Mouse (Mus musculus) ES-Bruce4 (cell line): ENCODE results near the gene Tmco4. TPM values are rescaled to one million over a fixed set of nuclear protein-coding genes. Genes with fewer than 3 reads are reported as not detected.

Experiments
- H3K27ac ChIP-seq: 2 replicates; pipeline ENCODE4 v1.5.1; 2012; ENCODE audit warnings: low read length, inconsistent platforms; ENCODE audit not compliant: insufficient read depth
- H3K27me3 ChIP-seq: 2 replicates; pipeline ENCODE4 v1.6.1; 2012; ENCODE audit warnings: mild to moderate bottlenecking, low read length, inconsistent platforms; ENCODE audit not compliant: control insufficient read depth, poor library complexity, insufficient read depth, severe bottlenecking
- H3K36me3 ChIP-seq: 2 replicates; pipeline ENCODE4 v1.6.1; 2012; ENCODE audit warnings: inconsistent platforms, mild to moderate bottlenecking, low read length, moderate library complexity; ENCODE audit not compliant: control insufficient read depth, poor library complexity, insufficient read depth, severe bottlenecking
- H3K4me1 ChIP-seq: one replicate; pipeline ENCODE4 v1.8.1; 2011; ENCODE audit warnings: low read length; ENCODE audit not compliant: control insufficient read depth, insufficient read depth
- H3K4me3 ChIP-seq: 2 replicates; pipeline ENCODE4 v1.5.1; 2011; ENCODE audit warnings: low read depth, mild to moderate bottlenecking, low read length
- H3K9ac ChIP-seq: 2 replicates; pipeline ENCODE4 v1.6.1; 2012; ENCODE audit warnings: low read depth, mild to moderate bottlenecking, inconsistent platforms; ENCODE audit not compliant: poor library complexity, severe bottlenecking
- H3K9me3 ChIP-seq: replicated peaks from 2 replicates; pipeline ENCODE4 v1.6.1; 2012; ENCODE audit warnings: mild to moderate bottlenecking, low read length, inconsistent platforms; ENCODE audit not compliant: control insufficient read depth, poor library complexity, insufficient read depth, severe bottlenecking
- CTCF ChIP-seq: IDR thresholded peaks from one replicate; pipeline ENCODE4 v1.8.1; 2011; ENCODE audit warnings: low read depth, low read length
- EP300 ChIP-seq: IDR thresholded peaks from 2 replicates; pipeline ENCODE4 v1.6.1; 2011; ENCODE audit warnings: low read depth, low read length; ENCODE audit not compliant: insufficient read depth
- POLR2A ChIP-seq: IDR thresholded peaks from one replicate; pipeline ENCODE4 v1.8.1; 2011; ENCODE audit warnings: low read length; ENCODE audit not compliant: insufficient read depth
- polyA plus RNA-seq: library from polyadenylated mRNA; stranded (reverse); fragments of >200 nt; gene quantifications from 2 replicates; pipeline ENCODE4 v1.2.4, GENCODE M21; 2011; ENCODE audit warnings: low read depth; ENCODE audit not compliant: missing spikeins, insufficient read depth, insufficient read length

Gene Tmco4
- polyA plus RNA-seq, 1 experiment = 3.9 TPM

GRCm38 (mm10) chr4:139090303-139090940 lies 117.7 kb downstream of the Tmco4 start:
- Histone ChIP-seq H3K27me3 (peaks cover 10% of the 10 kb centered on the region), H3K4me3 (no peak overlapping the region), H3K9me3 (no peaks in the 10 kb centered on the region), H3K9ac (no peak overlapping the region), H3K36me3 (no peaks in the 10 kb centered on the region), H3K27ac (no peak overlapping the region), H3K4me1 (no peaks in the 10 kb centered on the region)
- TF ChIP-seq POLR2A (no peak), CTCF (no peak), EP300 (no peak)

- H3K4me1 ChIP-seq = no peaks in the 10 kb centered on the region
- TF ChIP-seq CTCF (no peak), POLR2A (no peak), EP300 (no peak)
- H3K9me3 ChIP-seq = no peaks in the 10 kb centered on the region
- H3K4me3 ChIP-seq = no peak overlapping the region
- H3K9ac ChIP-seq = no peak overlapping the region
- H3K27me3 ChIP-seq = peaks cover 10% of the 10 kb centered on the region
- H3K27ac ChIP-seq = no peak overlapping the region
- H3K36me3 ChIP-seq = no peaks in the 10 kb centered on the region
Measured at GRCm38 (mm10) chr4:139091066-139091465, 118.4 kb downstream of the Tmco4 start.

- Histone ChIP-seq H3K27me3 (peaks cover 10% of the 10 kb centered on the region), H3K9me3 (no peaks in the 10 kb centered on the region), H3K4me1 (no peaks in the 10 kb centered on the region), H3K4me3 (peak overlapping the region; percentile 51), H3K9ac (peak overlapping the region; percentile 84), H3K36me3 (no peaks in the 10 kb centered on the region), H3K27ac (no peak overlapping the region)
- no peak for TF ChIP-seq POLR2A
- no peak for TF ChIP-seq EP300
- no peak for TF ChIP-seq CTCF
Measured at GRCm38 (mm10) chr4:139091478-139092355, 119.0 kb downstream of the Tmco4 start.

GRCm38 (mm10) chr4:139092356-139093195 lies 119.9 kb downstream of the Tmco4 start, which contains the start of gene Nbl1:
Gene Nbl1, minus strand, starts transcription at chr4:139092993.
- peak within 1 kb of the TSS; percentile 84 for H3K9ac ChIP-seq
- H3K9me3 ChIP-seq = no peaks in the 10 kb centered on the region
- peaks cover 10% of the 10 kb centered on the region for H3K27me3 ChIP-seq
- peak within 1 kb of the TSS; percentile 53 for H3K4me3 ChIP-seq
- no peak for TF ChIP-seq POLR2A
- no peak for TF ChIP-seq CTCF
- no peak for TF ChIP-seq EP300
- H3K36me3 ChIP-seq = no peaks in the 10 kb centered on the region
- H3K27ac ChIP-seq = no peak within 1 kb of the TSS
- no peaks in the 10 kb centered on the region for H3K4me1 ChIP-seq

- no peak overlapping the region for H3K27ac ChIP-seq
Measured at GRCm38 (mm10) chr4:139093196-139093530, 120.5 kb downstream of the Tmco4 start.

More at GRCm38 (mm10) chr4:139093196-139093530, 120.5 kb downstream of the Tmco4 start:
- H3K27me3 ChIP-seq = peaks cover 10% of the 10 kb centered on the region
- H3K4me3 ChIP-seq = peak overlapping the region; percentile 53
- no peaks in the 10 kb centered on the region for H3K36me3 ChIP-seq
- no peaks in the 10 kb centered on the region for H3K9me3 ChIP-seq
- peak overlapping the region; percentile 84 for H3K9ac ChIP-seq
- no peaks in the 10 kb centered on the region for H3K4me1 ChIP-seq
- TF ChIP-seq POLR2A (no peak), CTCF (no peak), EP300 (no peak)
